12 mouse cellular contexts compared by ENCODE assay signal in genomic region chr4:123000617-123001342, GRCm38 (mm10). TPM values are rescaled to one million over a fixed set of nuclear protein-coding genes. Genes with fewer than 3 reads are reported as not detected.
DNase-seq lines count a peak whose midpoint lies in the region; ATAC-seq and TF ChIP-seq lines count a peak whose summit lies in the region.
"Had no signal": no experiment of that assay in that cellular context is flagged by ENCODE, and none has a peak within 500 bp of the region (broad histone marks: within the 10 kb centered on the region; RNA-seq: fewer than 3 reads in every experiment).

No protein-coding gene starts in this region.

- intact Hi-C loops in left cerebral cortex, postnatal 4 days (cut with DNase I), result no loop called here
- intact Hi-C loops in left cerebral cortex, adult 2 months (cut with DNase I), result no loop called here

- H3K9ac ChIP-seq in forebrain, embryonic 14.5 days (ENCODE audit: low read length), result peak overlapping the region; percentile 21; the same call in 1 of the 2 replicates
- H3K9ac ChIP-seq in lung, postnatal 0 days (replicated peaks; ENCODE audit: low read depth), result no peak overlapping the region

- H3K27me3 ChIP-seq in forebrain, embryonic 14.5 days (replicated peaks; ENCODE audit: control insufficient read depth, insufficient read depth, low read length), result no peaks in the 10 kb centered on the region
- H3K27me3 ChIP-seq in lung, postnatal 0 days (replicated peaks; ENCODE audit: insufficient read depth, low read length), result no peaks in the 10 kb centered on the region; the same call in 1 of the 2 replicates

- TF ChIP-seq EP300 in lung, postnatal 0 days (IDR thresholded peaks at IDR 0.05), result no peak

- no peaks in the 10 kb centered on the region for H3K9me3 ChIP-seq in forebrain, embryonic 14.5 days (replicated peaks; ENCODE audit: control insufficient read depth, low read length)
- H3K9me3 ChIP-seq in lung, postnatal 0 days (ENCODE audit: low read length), result no peaks in the 10 kb centered on the region

- H3K27ac ChIP-seq in left cerebral cortex, adult 2 months, result no peak overlapping the region
- 0 out of 2 replicates have a peak overlapping the region, but pooled peaks have one; percentile 14 for H3K27ac ChIP-seq in forebrain, embryonic 14.5 days (ENCODE audit: low read depth, low read length)
- H3K27ac ChIP-seq in lung, postnatal 0 days (ENCODE audit: low read length), result no peak overlapping the region
- H3K27ac ChIP-seq: heart, adult 2 months had no signal

- peak; percentile 42 for DNase-seq in left cerebral cortex, postnatal 4 days
- no peak for DNase-seq in left cerebral cortex, adult 2 months (ENCODE audit: extremely low spot score in 1 of 2, low spot score in 2 of 2)
- DNase-seq in forebrain, embryonic 14.5 days (ENCODE audit: low spot score), result no peak
- DNase-seq in mesoderm, embryonic 11.5 days (ENCODE audit: low read depth, low spot score), result peak; percentile 66
- peak; percentile 57 for DNase-seq in retina, embryonic 14.5 days (ENCODE audit: low spot score)
- no peak for DNase-seq in lung, adult 18-20 months
- DNase-seq in lung, postnatal 10 days, result no peak
- no peak for DNase-seq in lung, postnatal 0 days (ENCODE audit: low spot score)
- DNase-seq: heart, adult 2 months; lung, postnatal 4 days; thymus, postnatal 25 days had no signal

- peaks cover 31% of the 10 kb centered on the region for H3K36me3 ChIP-seq in forebrain, embryonic 14.5 days (ENCODE audit: control insufficient read depth, insufficient read depth, low read length)
- no peaks in the 10 kb centered on the region for H3K36me3 ChIP-seq in lung, postnatal 0 days (ENCODE audit: insufficient read depth, low read length)

- no peak for ATAC-seq in forebrain, embryonic 14.5 days
- no peak for ATAC-seq in lung, postnatal 0 days

- TF ChIP-seq CTCF in left cerebral cortex, adult 2 months (IDR thresholded peaks at IDR 0.05), result no peak
- no peak for TF ChIP-seq CTCF in lung, postnatal 0 days (IDR thresholded peaks at IDR 0.05)

- no peak overlapping the region for H3K4me3 ChIP-seq in left cerebral cortex, adult 2 months
- 0 out of 2 replicates have a peak overlapping the region, but pooled peaks have one; percentile 91 for H3K4me3 ChIP-seq in forebrain, embryonic 14.5 days (ENCODE audit: low read depth, low read length)
- H3K4me3 ChIP-seq in lung, postnatal 0 days (ENCODE audit: low read depth, low read length), result no peak overlapping the region
- H3K4me3 ChIP-seq: heart, adult 2 months had no signal

- 27% methylated on average over 17 of the region's 17 CpGs for WGBS in forebrain, embryonic 14.5 days
- WGBS in lung, postnatal 0 days, result 73% methylated on average over 17 of the region's 17 CpGs

- H3K4me1 ChIP-seq in forebrain, embryonic 14.5 days (ENCODE audit: control insufficient read depth, insufficient read depth, low read length), result peaks cover 24% of the 10 kb centered on the region
- H3K4me1 ChIP-seq in lung, postnatal 0 days (ENCODE audit: insufficient read depth, low read depth, low read length), result peaks cover 6% of the 10 kb centered on the region; the same call in 1 of the 2 replicates

- H3K4me2 ChIP-seq in forebrain, embryonic 14.5 days (ENCODE audit: low read length), result peak overlapping the region; percentile 73
- no peak overlapping the region for H3K4me2 ChIP-seq in lung, postnatal 0 days (replicated peaks; ENCODE audit: low read depth, low read length)

RNA-seq across cellular contexts. Expression of gene Mycl, which starts 5.3 kb away (rescaled TPM):
- 10 to 100 TPM; 60.5 to 66.1 TPM for total RNA-seq in left cerebral cortex, postnatal 4 days (2021)
- total RNA-seq in left cerebral cortex, adult 2 months (2021), result 10 to 100 TPM; 11.3 to 12.0 TPM
- polyA plus RNA-seq in forebrain, embryonic 14.5 days (2014; fragmentation: Nextera tagmentation; extraction: Ambion mirVana), result 70.5 and 77.4 TPM in 2 replicates
- polyA plus RNA-seq in lung, postnatal 0 days (2015; fragmentation: Nextera tagmentation; extraction: Ambion mirVana), result 6.0 and 8.1 TPM in 2 replicates

RNA-seq across cellular contexts. Expression of gene Trit1, which starts 15.6 kb away (rescaled TPM):
- 10 to 100 TPM; 29.9 to 30.5 TPM for total RNA-seq in left cerebral cortex, postnatal 4 days (2021)
- 10 to 100 TPM; 17.9 to 21.8 TPM for total RNA-seq in left cerebral cortex, adult 2 months (2021)
- 29.4 and 32.7 TPM in 2 replicates for polyA plus RNA-seq in forebrain, embryonic 14.5 days (2014; fragmentation: Nextera tagmentation; extraction: Ambion mirVana)
- 10.7 and 11.1 TPM in 2 replicates for polyA plus RNA-seq in lung, postnatal 0 days (2015; fragmentation: Nextera tagmentation; extraction: Ambion mirVana)

RNA-seq across cellular contexts. Expression of gene Mfsd2a, which starts 39.8 kb away (rescaled TPM):
- 10 to 100 TPM; 35.4 TPM for total RNA-seq in left cerebral cortex, postnatal 4 days (2021)
- total RNA-seq in left cerebral cortex, adult 2 months (2021), result 10 to 100 TPM; 35.0 to 39.8 TPM
- polyA plus RNA-seq in forebrain, embryonic 14.5 days (2014; fragmentation: Nextera tagmentation; extraction: Ambion mirVana), result 31.3 and 36.8 TPM in 2 replicates
- polyA plus RNA-seq in lung, postnatal 0 days (2015; fragmentation: Nextera tagmentation; extraction: Ambion mirVana), result 0.38 and 1.2 TPM in 2 replicates
- total RNA-seq: common myeloid progenitor, adult 5-6 weeks had no signal

Comparison
In these comparisons a context has a peak if more than half of its experiments do, and no peak if none do; other contexts are left out.
1. DNase-seq: peak in left cerebral cortex, postnatal 4 days (single experiment), mesoderm, embryonic 11.5 days (single experiment) and retina, embryonic 14.5 days (single experiment); none in left cerebral cortex, adult 2 months (0 of 2), forebrain, embryonic 14.5 days (single experiment), lung, adult 18-20 months (0 of 2), lung, postnatal 10 days (single experiment) and lung, postnatal 0 days (single experiment).
2. RNA of gene Mycl, which starts 5.3 kb away (total RNA-seq): 60.5 to 66.1 TPM in left cerebral cortex, postnatal 4 days; 11.3 to 12.0 TPM in left cerebral cortex, adult 2 months; every median in the first group is over 4 times any median in the second.